Mouse (Mus musculus) liver, postnatal 0 days (tissue): Measurements from ENCODE around the gene Capn5.

Experiments used
- CTCF ChIP-seq: sonication (generic); IDR thresholded peaks from 2 replicates; pipeline ENCODE4 v1.5.1; 2016; ENCODE audit warnings: antibody characterized with exemption, low read depth
- EP300 ChIP-seq: IDR thresholded peaks from 2 replicates; pipeline ENCODE4 v1.6.1; 2016; ENCODE audit warnings: antibody characterized with exemption, low read depth, mild to moderate bottlenecking

DNA sequence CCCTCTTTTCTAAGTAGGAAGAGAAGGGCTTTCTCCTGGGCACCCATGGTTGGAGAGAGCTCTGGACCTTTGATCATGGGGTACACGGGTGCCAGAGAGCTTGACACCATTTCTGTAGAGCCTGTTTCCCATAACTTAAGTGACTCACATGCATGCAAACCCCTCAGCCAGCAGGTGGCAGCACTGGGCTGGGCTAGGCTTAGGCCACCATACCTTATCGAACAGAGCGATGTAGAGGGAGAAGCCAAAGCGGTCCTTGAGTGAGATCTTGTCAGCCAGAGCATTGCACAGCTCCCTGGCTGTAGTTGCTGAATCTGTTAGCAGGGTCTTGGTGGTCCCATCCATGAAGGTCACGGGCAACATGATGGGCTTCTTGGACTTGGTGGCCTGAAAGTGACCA lies 106.5 kb downstream of the Capn5 start:
- TF ChIP-seq CTCF (peak; percentile 99), EP300 (no peak)
